Mouse (Mus musculus) small intestine, adult 2 months (tissue): ENCODE measurements around the gene Gm5737. TPM values are rescaled to one million over a fixed set of nuclear protein-coding genes. Genes with fewer than 3 reads are reported as not detected.

Experiments used
- H3K27ac ChIP-seq: fragments of 200-500 bp; 2 replicates; pipeline ENCODE4 v1.5.1; 2012; ENCODE audit warnings: low read depth, low read length, control low read depth, inconsistent platforms; ENCODE audit not compliant: insufficient read depth
- H3K27me3 ChIP-seq: fragments of 200-500 bp; 2 replicates; pipeline ENCODE4 v1.6.1; 2012; ENCODE audit warnings: mild to moderate bottlenecking, moderate library complexity, low read length, inconsistent platforms; ENCODE audit not compliant: control insufficient read depth, insufficient read depth
- H3K36me3 ChIP-seq: fragments of 200-500 bp; 2 replicates; pipeline ENCODE4 v1.6.1; 2012; ENCODE audit warnings: mild to moderate bottlenecking, low read length, control low read depth, inconsistent platforms; ENCODE audit not compliant: control insufficient read depth, insufficient read depth
- H3K4me1 ChIP-seq: fragments of 200-500 bp; 2 replicates; pipeline ENCODE4 v1.6.1; 2012; ENCODE audit warnings: low read length, inconsistent platforms, mixed read lengths; ENCODE audit not compliant: control insufficient read depth, insufficient read depth, insufficient read length
- H3K4me3 ChIP-seq: fragments of 200-500 bp; 2 replicates; pipeline ENCODE4 v1.5.1; 2012; ENCODE audit warnings: low read depth, mild to moderate bottlenecking, control low read depth, inconsistent platforms, low read length, moderate library complexity
- CTCF ChIP-seq: fragments of 200-500 bp; IDR thresholded peaks from 2 replicates; pipeline ENCODE4 v1.5.1; 2012; ENCODE audit warnings: low read depth, mild to moderate bottlenecking, control low read depth, inconsistent platforms, low read length, moderate library complexity, mixed read lengths; ENCODE audit not compliant: insufficient replicate concordance, insufficient read length; ENCODE audit errors: extremely low read depth
- POLR2A ChIP-seq: fragments of 200-500 bp; IDR thresholded peaks from 2 replicates; pipeline ENCODE4 v1.6.1; 2012; ENCODE audit warnings: low read depth, mild to moderate bottlenecking, control low read depth, inconsistent platforms, low read length, moderate library complexity
- WGBS: fragments of 180-500 bp; shearing (Covaris S2); methylation state at CpG from one replicate; pipeline ENCODE4 v1.1.7; 2018; 5-methylcytosine and 5-hydroxymethylcytosine counted together
- polyA plus RNA-seq: library from polyadenylated mRNA; depleted of rRNA; stranded (reverse); fragments of >200 nt; gene quantifications from 2 replicates; pipeline ENCODE4 v1.2.3, GENCODE M21; 2012

The Gm5737 gene
- polyA plus RNA-seq, 1 experiment, result not detected

DNA sequence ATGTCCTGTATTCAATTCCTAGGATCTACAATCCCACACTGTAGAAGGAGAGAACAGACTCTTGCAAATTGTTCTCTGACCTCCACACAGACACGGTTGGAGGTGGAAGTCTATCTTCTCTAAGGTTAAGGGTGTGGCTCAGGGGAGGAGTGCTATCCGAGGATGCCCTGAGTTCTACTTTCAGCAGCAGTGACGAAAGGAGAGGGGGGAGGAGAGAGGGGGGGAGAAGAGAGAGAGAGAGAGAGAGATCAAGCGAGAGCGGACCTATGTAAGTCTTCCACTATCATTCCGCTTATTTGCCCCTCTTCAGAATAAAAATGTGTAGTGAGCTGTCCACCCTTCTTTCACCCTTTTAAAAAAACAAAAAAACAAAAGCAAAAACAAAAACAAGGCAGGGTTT is 22.3 kb downstream of the Gm5737 start:
- Histone ChIP-seq H3K27me3 (no peaks in the 10 kb centered on the region), H3K4me1 (peaks cover 6% of the 10 kb centered on the region; the same call in 1 of the 2 replicates), H3K27ac (peak overlapping the region; percentile 50), H3K36me3 (no peaks in the 10 kb centered on the region), H3K4me3 (peak overlapping the region; percentile 23; the same call in 1 of the 2 replicates)
- TF ChIP-seq POLR2A (no peak), CTCF (no peak)
- 11% methylated on average over 6 of the region's 6 CpGs for WGBS

- TF ChIP-seq CTCF (peak; percentile 6; the same call in 1 of the 2 replicates), POLR2A (no peak; the same call in 1 of the 2 replicates)
- Histone ChIP-seq H3K36me3 (no peaks in the 10 kb centered on the region), H3K27ac (peak overlapping the region; percentile 78), H3K4me1 (peaks cover 6% of the 10 kb centered on the region; the same call in 1 of the 2 replicates), H3K4me3 (peak overlapping the region; percentile 70), H3K27me3 (no peaks in the 10 kb centered on the region)
- WGBS, result 1% methylated on average over 14 of the region's 14 CpGs
Measured at GRCm38 (mm10) chr7:120834863-120835372, 22.8 kb downstream of the Gm5737 start.

GRCm38 (mm10) chr7:120835449-120836359 is 23.5 kb downstream of the Gm5737 start:
- no peaks in the 10 kb centered on the region for H3K27me3 ChIP-seq
- peak overlapping the region; percentile 78 for H3K27ac ChIP-seq
- TF ChIP-seq POLR2A (no peak), CTCF (peak; percentile 99)
- H3K36me3 ChIP-seq, result no peaks in the 10 kb centered on the region
- H3K4me3 ChIP-seq, result peak overlapping the region; percentile 70
- peaks cover 6% of the 10 kb centered on the region; the same call in 1 of the 2 replicates for H3K4me1 ChIP-seq
- WGBS, result under 1% methylated on average over 41 of the region's 41 CpGs

- Histone ChIP-seq H3K27me3 (no peaks in the 10 kb centered on the region), H3K36me3 (no peaks in the 10 kb centered on the region), H3K4me3 (peak overlapping the region; percentile 40), H3K4me1 (peaks cover 4% of the 10 kb centered on the region; the same call in 1 of the 2 replicates), H3K27ac (no peak overlapping the region)
- TF ChIP-seq CTCF, result no peak
- TF ChIP-seq POLR2A, result no peak
- WGBS, result 6% methylated on average over 12 of the region's 12 CpGs
Measured at GRCm38 (mm10) chr7:120836361-120836760, 24.2 kb downstream of the Gm5737 start.

- no peaks in the 10 kb centered on the region for H3K27me3 ChIP-seq
- 80% methylated on average over 5 of the region's 5 CpGs for WGBS
- H3K4me3 ChIP-seq, result no peak overlapping the region
- H3K4me1 ChIP-seq, result peaks cover 3% of the 10 kb centered on the region; the same call in 1 of the 2 replicates
- H3K27ac ChIP-seq, result no peak overlapping the region
- no peak for TF ChIP-seq POLR2A
- no peak for TF ChIP-seq CTCF
- H3K36me3 ChIP-seq, result no peaks in the 10 kb centered on the region
Measured at GRCm38 (mm10) chr7:120838436-120839160, 26.4 kb downstream of the Gm5737 start.

DNA sequence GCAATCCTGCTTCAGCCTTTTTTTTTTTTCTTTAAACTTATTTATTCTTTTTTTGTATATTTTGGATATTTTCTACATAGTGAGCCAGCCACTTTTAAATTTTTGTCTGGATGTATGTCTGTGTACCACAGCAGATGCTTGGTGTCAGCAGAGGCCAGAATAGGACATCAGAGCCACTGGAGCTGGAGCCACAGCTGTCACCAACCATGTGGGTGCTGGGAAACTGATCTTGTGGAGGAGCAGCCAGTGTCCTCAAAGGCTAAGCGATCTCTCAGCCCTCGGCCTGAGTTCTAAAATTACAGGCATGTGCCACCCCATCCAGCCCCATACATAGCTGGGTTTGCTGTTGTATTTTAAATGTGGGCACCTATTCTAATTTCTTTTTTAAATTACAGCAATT is 27.6 kb downstream of the Gm5737 start:
- Histone ChIP-seq H3K27ac (no peak overlapping the region), H3K4me3 (no peak overlapping the region), H3K27me3 (no peaks in the 10 kb centered on the region), H3K36me3 (no peaks in the 10 kb centered on the region), H3K4me1 (peaks cover 13% of the 10 kb centered on the region; the same call in 1 of the 2 replicates)
- WGBS, result 93% methylated on average over 2 of the region's 2 CpGs
- TF ChIP-seq CTCF (no peak), POLR2A (no peak)
